Mouse (Mus musculus): ENCODE data around the gene Erbb2. TPM values are rescaled to one million over a fixed set of nuclear protein-coding genes. Genes with fewer than 3 reads are reported as not detected.
"Not testable (repeated sequence)": the region's sequence is repeated elsewhere in the genome, so short reads cannot be mapped to it uniquely, and the experiment has no call there.

The Erbb2 gene
- 29.2 and 29.5 TPM in 2 replicates for polyA plus RNA-seq (2012; rRNA removed)

- DNase-seq (ENCODE audit: low spot score), result peak; percentile 67
These were observed at the start of gene Erbb2 for GRCm38 (mm10) chr11:98412273-98412796. Gene Erbb2 (plus strand): TSS chr11:98412470.

- no peak for DNase-seq (ENCODE audit: low spot score)
These were observed 48.5 kb upstream of the Erbb2 start for GRCm38 (mm10) chr11:98363817-98364216.

- DNase-seq (ENCODE audit: low spot score), result no peak
These were observed 47.9 kb upstream of the Erbb2 start for GRCm38 (mm10) chr11:98364410-98364809.

GRCm38 (mm10) chr11:98366290-98366689, 46.0 kb upstream of the Erbb2 start:
- no peak for DNase-seq (ENCODE audit: low spot score)

- DNase-seq (ENCODE audit: low spot score), result no peak
These were observed 45.0 kb upstream of the Erbb2 start for GRCm38 (mm10) chr11:98367171-98367862.

- DNase-seq (ENCODE audit: low spot score), result no peak
These were observed 44.4 kb upstream of the Erbb2 start for GRCm38 (mm10) chr11:98367863-98368186.

- no peak for DNase-seq (ENCODE audit: low spot score)
These were observed 42.9 kb upstream of the Erbb2 start for GRCm38 (mm10) chr11:98369337-98369736.

- DNase-seq (ENCODE audit: low spot score), result no peak
These were observed 41.7 kb upstream of the Erbb2 start for GRCm38 (mm10) chr11:98370588-98370987.

- DNase-seq (ENCODE audit: low spot score), result no peak
These were observed 40.6 kb upstream of the Erbb2 start for GRCm38 (mm10) chr11:98371556-98372240.

GRCm38 (mm10) chr11:98372406-98372805, 39.9 kb upstream of the Erbb2 start:
- no peak for DNase-seq (ENCODE audit: low spot score)

GRCm38 (mm10) chr11:98373244-98373643, 39.0 kb upstream of the Erbb2 start:
- no peak for DNase-seq (ENCODE audit: low spot score)

- DNase-seq (ENCODE audit: low spot score), result no peak
These were observed 38.0 kb upstream of the Erbb2 start for GRCm38 (mm10) chr11:98374266-98374665.

- no peak for DNase-seq (ENCODE audit: low spot score)
These were observed 35.5 kb upstream of the Erbb2 start for GRCm38 (mm10) chr11:98376756-98377155.

GRCm38 (mm10) chr11:98377787-98378186, 34.5 kb upstream of the Erbb2 start:
- no peak for DNase-seq (ENCODE audit: low spot score)

GRCm38 (mm10) chr11:98379379-98379778, 32.9 kb upstream of the Erbb2 start:
- DNase-seq (ENCODE audit: low spot score), result no peak

GRCm38 (mm10) chr11:98380106-98380505, 32.2 kb upstream of the Erbb2 start:
- DNase-seq (ENCODE audit: low spot score), result no peak

- DNase-seq (ENCODE audit: low spot score), result no peak
These were observed 30.6 kb upstream of the Erbb2 start for GRCm38 (mm10) chr11:98381651-98382050.

- not testable (repeated sequence) for DNase-seq (ENCODE audit: low spot score)
These were observed 29.9 kb upstream of the Erbb2 start for GRCm38 (mm10) chr11:98382405-98382804.

GRCm38 (mm10) chr11:98383261-98384030, 28.8 kb upstream of the Erbb2 start, which contains the start of gene Tcap:
Gene Tcap (plus strand): TSS chr11:98383811.
- DNase-seq (ENCODE audit: low spot score), result no peak

GRCm38 (mm10) chr11:98384216-98384615, 28.1 kb upstream of the Erbb2 start:
- no peak for DNase-seq (ENCODE audit: low spot score)

- DNase-seq (ENCODE audit: low spot score), result no peak
These were observed 27.3 kb upstream of the Erbb2 start for GRCm38 (mm10) chr11:98384721-98385637.
